Mouse (Mus musculus): ENCODE measurements around the gene Stk35. TPM values are rescaled to one million over a fixed set of nuclear protein-coding genes. Genes with fewer than 3 reads are reported as not detected.

Gene Stk35
- total and polyA plus RNA-seq, 3 experiments = 10.9 to 18.4 (median 11.2) TPM

DNA sequence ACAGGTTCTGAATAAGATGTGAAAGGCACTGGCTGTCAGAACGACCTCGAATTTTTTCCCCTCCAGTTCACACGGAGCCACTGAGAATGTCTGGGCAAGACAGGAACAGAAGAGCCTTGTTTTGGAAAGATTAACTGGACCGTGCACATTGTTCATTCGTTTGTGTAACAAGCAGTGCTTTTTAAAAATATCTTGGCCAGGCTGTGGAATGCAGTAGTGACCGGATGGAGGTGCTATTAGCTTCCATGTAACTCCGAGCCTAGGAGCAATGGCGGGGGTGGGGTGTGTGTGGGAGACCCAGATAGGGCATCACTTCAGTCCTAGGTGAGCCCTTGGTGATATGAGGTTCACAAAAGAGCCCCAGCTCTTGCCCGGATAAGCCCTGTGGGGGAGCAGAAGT lies 73.8 kb downstream of the Stk35 start:
- intact Hi-C loops (cut with DNase I) = loop anchor here (5.0 kb wide), 2 partner anchors 147 to 372 kb away; no protein-coding TSS in a partner anchor
- TF ChIP-seq CTCF (IDR thresholded peaks at IDR 0.05) = no peak
- Histone ChIP-seq H3K36me3 (ENCODE audit: control insufficient read depth, insufficient read depth, low read length) (no peaks in the 10 kb centered on the region), H3K4me1 (ENCODE audit: control insufficient read depth, insufficient read depth, low read length) (no peaks in the 10 kb centered on the region), H3K27me3 (ENCODE audit: control insufficient read depth, insufficient read depth, low read length) (no peaks in the 10 kb centered on the region), H3K79me2 (replicated peaks; ENCODE audit: control insufficient read depth, insufficient read depth, low read length) (no peaks in the 10 kb centered on the region), H3K4me3 (no peak overlapping the region), H3K9ac (ENCODE audit: low read depth, low read length) (no peak overlapping the region), H3K27ac (no peak overlapping the region)
- no peak for DNase-seq
- WGBS = 36% methylated on average over 9 of the region's 9 CpGs

DNA sequence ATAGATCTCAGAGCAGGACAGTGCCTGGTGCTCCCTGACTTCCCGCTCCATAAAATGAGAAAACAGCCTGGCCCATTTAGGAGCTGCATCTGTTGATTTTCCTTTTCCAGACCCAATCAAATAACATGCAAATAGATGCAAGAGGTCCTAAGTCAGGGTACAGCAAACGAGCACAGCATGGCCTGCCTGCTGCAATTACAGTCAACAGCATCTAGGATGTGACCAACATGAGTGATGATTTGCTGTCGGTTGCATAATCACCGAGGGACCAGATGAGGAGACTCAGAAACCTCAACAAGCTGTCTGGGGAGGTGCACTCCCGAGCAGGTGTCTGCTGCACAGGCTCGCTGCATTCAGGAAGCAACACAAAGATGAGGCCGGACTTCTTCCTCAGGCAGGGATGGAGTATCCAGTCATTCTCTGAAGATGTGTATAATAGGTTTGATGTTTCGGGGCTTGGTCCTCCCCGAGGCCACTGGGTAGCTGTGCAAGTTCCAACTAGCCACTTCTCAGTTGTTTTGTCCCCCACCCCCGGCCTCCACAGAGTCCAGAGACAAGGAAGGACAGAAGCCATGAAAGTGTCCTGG lies 74.3 kb downstream of the Stk35 start:
- H3K27ac ChIP-seq = no peak overlapping the region
- no peaks in the 10 kb centered on the region for H3K36me3 ChIP-seq (ENCODE audit: control insufficient read depth, insufficient read depth, low read length)
- H3K4me1 ChIP-seq (ENCODE audit: control insufficient read depth, insufficient read depth, low read length) = no peaks in the 10 kb centered on the region
- H3K27me3 ChIP-seq (ENCODE audit: control insufficient read depth, insufficient read depth, low read length) = no peaks in the 10 kb centered on the region
- WGBS = 72% methylated on average over 10 of the region's 10 CpGs
- intact Hi-C loops (cut with DNase I) = loop anchor here (5.0 kb wide), 2 partner anchors 147 to 372 kb away; no protein-coding TSS in a partner anchor
- H3K4me3 ChIP-seq = no peak overlapping the region
- no peaks in the 10 kb centered on the region for H3K79me2 ChIP-seq (replicated peaks; ENCODE audit: control insufficient read depth, insufficient read depth, low read length)
- no peak for DNase-seq
- H3K9ac ChIP-seq (ENCODE audit: low read depth, low read length) = no peak overlapping the region
- TF ChIP-seq CTCF (IDR thresholded peaks at IDR 0.05) (no peak), POLR2A (IDR thresholded peaks at IDR 0.05; ENCODE audit: insufficient read depth, low read depth, low read length) (no peak), EP300 (IDR thresholded peaks at IDR 0.05; ENCODE audit: insufficient read depth, low read depth, low read length) (no peak)

DNA sequence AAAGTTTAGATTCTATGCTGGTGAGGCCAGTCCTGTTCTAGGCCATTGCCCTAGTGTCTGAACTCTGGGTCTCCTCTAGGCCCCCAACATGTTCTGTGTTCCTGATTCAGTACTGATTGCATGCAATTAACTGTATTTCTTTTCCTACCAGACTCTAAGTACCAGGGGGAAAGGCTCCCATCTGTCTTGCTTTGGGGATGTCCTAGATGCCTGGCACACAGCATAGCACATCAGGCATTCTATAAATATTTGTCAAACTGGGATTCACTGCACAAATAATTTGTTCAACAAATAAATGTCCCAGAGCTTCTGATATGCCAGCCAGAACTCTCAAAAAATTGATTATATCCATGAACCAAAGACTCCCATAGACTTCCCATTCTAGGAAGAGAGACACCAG lies 76.6 kb downstream of the Stk35 start:
- H3K36me3 ChIP-seq (ENCODE audit: control insufficient read depth, insufficient read depth, low read length) = no peaks in the 10 kb centered on the region
- DNase-seq = no peak
- no peak overlapping the region for H3K27ac ChIP-seq
- no peaks in the 10 kb centered on the region for H3K79me2 ChIP-seq (replicated peaks; ENCODE audit: control insufficient read depth, insufficient read depth, low read length)
- intact Hi-C loops (cut with DNase I) = no loop called here
- H3K9ac ChIP-seq (ENCODE audit: low read depth, low read length) = no peak overlapping the region
- no peak overlapping the region for H3K4me3 ChIP-seq
- TF ChIP-seq EP300 (IDR thresholded peaks at IDR 0.05; ENCODE audit: insufficient read depth, low read depth, low read length) (no peak), CTCF (IDR thresholded peaks at IDR 0.05) (no peak), POLR2A (IDR thresholded peaks at IDR 0.05; ENCODE audit: insufficient read depth, low read depth, low read length) (no peak)
- H3K27me3 ChIP-seq (ENCODE audit: control insufficient read depth, insufficient read depth, low read length) = no peaks in the 10 kb centered on the region
- H3K4me1 ChIP-seq (ENCODE audit: control insufficient read depth, insufficient read depth, low read length) = no peaks in the 10 kb centered on the region

DNA sequence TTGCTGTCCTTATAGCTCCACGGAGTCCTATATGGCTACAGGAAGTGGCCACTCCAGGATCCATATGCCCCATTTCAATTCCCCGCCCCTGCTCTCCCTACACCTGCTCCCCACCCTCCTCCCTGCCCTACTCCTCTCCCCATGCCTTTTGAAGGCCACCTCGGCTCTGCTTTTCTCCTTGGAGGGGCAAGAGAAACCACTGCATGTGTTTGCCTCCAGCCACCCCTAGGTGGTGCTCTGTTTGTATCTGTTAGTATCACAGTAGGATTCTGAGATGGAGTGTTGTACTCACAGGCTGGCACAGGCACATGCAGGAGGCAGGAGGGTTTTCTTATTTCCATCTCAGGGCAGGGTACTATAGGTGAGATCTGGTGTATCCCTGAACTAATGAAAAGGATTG lies 79.5 kb downstream of the Stk35 start:
- intact Hi-C loops (cut with DNase I) = loop anchor here (1.0 to 5.0 kb wide), 2 partner anchors 178 to 287 kb away; no protein-coding TSS in a partner anchor
- peak; percentile 81 for TF ChIP-seq CTCF (IDR thresholded peaks at IDR 0.05)
- no peak for TF ChIP-seq POLR2A (IDR thresholded peaks at IDR 0.05; ENCODE audit: insufficient read depth, low read depth, low read length)
- TF ChIP-seq EP300 (IDR thresholded peaks at IDR 0.05; ENCODE audit: insufficient read depth, low read depth, low read length) = 0 out of 2 replicates have a peak, but pooled peaks have one; percentile 27
- Histone ChIP-seq H3K79me2 (replicated peaks; ENCODE audit: control insufficient read depth, insufficient read depth, low read length) (no peaks in the 10 kb centered on the region), H3K4me1 (ENCODE audit: control insufficient read depth, insufficient read depth, low read length) (no peaks in the 10 kb centered on the region), H3K4me3 (no peak overlapping the region), H3K9ac (ENCODE audit: low read depth, low read length) (no peak overlapping the region), H3K27me3 (ENCODE audit: control insufficient read depth, insufficient read depth, low read length) (no peaks in the 10 kb centered on the region), H3K27ac (no peak overlapping the region), H3K36me3 (ENCODE audit: control insufficient read depth, insufficient read depth, low read length) (no peaks in the 10 kb centered on the region)
- DNase-seq = peak; percentile 42 to 51
- 29% methylated on average over 3 of the region's 3 CpGs for WGBS

DNA sequence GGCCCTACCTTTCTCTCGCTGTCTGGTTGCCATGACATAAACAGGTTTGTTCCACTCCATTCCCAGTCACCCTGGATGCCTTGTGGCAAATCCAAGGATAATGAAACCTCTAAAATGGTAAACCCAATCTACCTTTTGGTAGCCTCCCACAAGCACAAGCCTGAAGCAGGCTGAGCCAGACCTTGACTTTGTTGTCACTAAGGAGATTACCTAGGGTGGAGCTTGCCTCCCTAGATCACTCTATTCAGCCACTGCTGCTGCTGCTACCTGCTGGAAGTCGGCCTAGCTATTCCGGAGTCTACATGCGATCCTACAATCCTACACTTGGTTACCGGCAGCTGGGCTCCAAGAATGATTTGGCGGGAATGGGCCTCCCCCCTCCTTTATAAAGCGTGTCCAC lies 79.9 kb downstream of the Stk35 start:
- H3K27ac ChIP-seq = no peak overlapping the region
- 91% methylated on average over 7 of the region's 7 CpGs for WGBS
- intact Hi-C loops (cut with DNase I) = loop anchor here (1.0 to 5.0 kb wide), 2 partner anchors 178 to 287 kb away; no protein-coding TSS in a partner anchor
- no peaks in the 10 kb centered on the region for H3K79me2 ChIP-seq (replicated peaks; ENCODE audit: control insufficient read depth, insufficient read depth, low read length)
- no peak for DNase-seq
- no peak for TF ChIP-seq EP300 (IDR thresholded peaks at IDR 0.05; ENCODE audit: insufficient read depth, low read depth, low read length)
- TF ChIP-seq POLR2A (IDR thresholded peaks at IDR 0.05; ENCODE audit: insufficient read depth, low read depth, low read length) = no peak
- TF ChIP-seq CTCF (IDR thresholded peaks at IDR 0.05) = no peak
- H3K4me1 ChIP-seq (ENCODE audit: control insufficient read depth, insufficient read depth, low read length) = no peaks in the 10 kb centered on the region
- no peaks in the 10 kb centered on the region for H3K27me3 ChIP-seq (ENCODE audit: control insufficient read depth, insufficient read depth, low read length)
- H3K4me3 ChIP-seq = no peak overlapping the region
- H3K36me3 ChIP-seq (ENCODE audit: control insufficient read depth, insufficient read depth, low read length) = no peaks in the 10 kb centered on the region
- no peak overlapping the region for H3K9ac ChIP-seq (ENCODE audit: low read depth, low read length)

DNA sequence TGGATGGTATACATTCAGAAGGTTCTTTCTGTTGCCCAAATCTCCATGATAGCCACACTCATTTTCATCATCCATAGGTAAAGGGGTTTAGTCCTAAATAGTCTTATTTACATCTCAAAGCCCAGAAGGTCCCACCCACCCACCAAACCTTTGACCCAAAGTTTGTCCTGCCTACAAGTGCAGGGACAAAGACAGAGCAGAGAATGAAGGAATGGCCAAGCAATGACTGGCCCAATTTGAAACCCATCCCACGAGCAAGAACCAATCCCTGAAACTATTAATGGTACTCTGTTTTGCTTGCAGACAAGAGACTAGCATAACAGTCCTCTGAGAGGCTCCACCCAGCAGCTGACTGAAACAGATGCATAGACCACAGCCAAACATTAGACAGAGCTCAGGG lies 81.6 kb downstream of the Stk35 start:
- Histone ChIP-seq H3K36me3 (ENCODE audit: control insufficient read depth, insufficient read depth, low read length) (no peaks in the 10 kb centered on the region), H3K27ac (no peak overlapping the region), H3K27me3 (ENCODE audit: control insufficient read depth, insufficient read depth, low read length) (no peaks in the 10 kb centered on the region), H3K4me3 (no peak overlapping the region), H3K9ac (ENCODE audit: low read depth, low read length) (no peak overlapping the region), H3K79me2 (replicated peaks; ENCODE audit: control insufficient read depth, insufficient read depth, low read length) (no peaks in the 10 kb centered on the region), H3K4me1 (ENCODE audit: control insufficient read depth, insufficient read depth, low read length) (no peaks in the 10 kb centered on the region)
- TF ChIP-seq CTCF (IDR thresholded peaks at IDR 0.05) = no peak
- no peak for TF ChIP-seq POLR2A (IDR thresholded peaks at IDR 0.05; ENCODE audit: insufficient read depth, low read depth, low read length)
- no peak for TF ChIP-seq EP300 (IDR thresholded peaks at IDR 0.05; ENCODE audit: insufficient read depth, low read depth, low read length)
- WGBS = 74% methylated on average over 1 of the region's 1 CpGs
- intact Hi-C loops (cut with DNase I) = loop anchor here (5.0 kb wide), 1 partner anchor 285 kb away; no protein-coding TSS in a partner anchor
- no peak for DNase-seq

Other genes starting within 250 kb of the Stk35 start
- 10 to 100 TPM; 28.9 to 29.4 TPM for gene Sirpa, start 207.7 kb upstream of the Stk35 start, total RNA-seq (2021)
- 28.3 and 32.1 TPM in 2 replicates for gene Sirpa, start 207.7 kb upstream of the Stk35 start, polyA plus RNA-seq (2012; rRNA removed)
- not detected for gene Pdyn, start 100.7 kb upstream of the Stk35 start, total RNA-seq (2021)
- not detected in 2 replicates for gene Pdyn, start 100.7 kb upstream of the Stk35 start, polyA plus RNA-seq (2012; rRNA removed)
- not detected for gene Tgm3, start 211.8 kb downstream of the Stk35 start, total RNA-seq (2021)
- 0.06 and 0.08 TPM in 2 replicates for gene Tgm3, start 211.8 kb downstream of the Stk35 start, polyA plus RNA-seq (2012; rRNA removed)